Mouse (Mus musculus): ENCODE measurements around the gene Ldlrad3. TPM values are rescaled to one million over a fixed set of nuclear protein-coding genes. Genes with fewer than 3 reads are reported as not detected.

The Ldlrad3 gene
- polyA plus RNA-seq, 1 experiment from 2014 or later, result 4.6 TPM

GRCm38 (mm10) chr2:102030652-102031051 is 155.5 kb downstream of the Ldlrad3 start:
- H3K4me1 ChIP-seq (ENCODE audit: insufficient read depth), result no peaks in the 10 kb centered on the region
- ATAC-seq, result no peak
- peak; percentile 60 for DNase-seq

GRCm38 (mm10) chr2:102030152-102030551 is 156.0 kb downstream of the Ldlrad3 start:
- 80% methylated on average over 6 of the region's 6 CpGs for WGBS (ENCODE audit: insufficient replicate concordance)
- TF ChIP-seq CTCF (IDR thresholded peaks at IDR 0.05; ENCODE audit: low read depth) (no peak), EP300 (IDR thresholded peaks at IDR 0.05; ENCODE audit: low read depth) (no peak)

More at GRCm38 (mm10) chr2:102030652-102031051, 155.5 kb downstream of the Ldlrad3 start:
- H3K9ac ChIP-seq (replicated peaks), result no peak overlapping the region
- WGBS (ENCODE audit: insufficient replicate concordance), result 23% methylated on average over 5 of the region's 5 CpGs
- TF ChIP-seq CTCF (IDR thresholded peaks at IDR 0.05; ENCODE audit: low read depth), result peak; percentile 80
- TF ChIP-seq EP300 (IDR thresholded peaks at IDR 0.05; ENCODE audit: low read depth), result no peak
- no peak overlapping the region for H3K27ac ChIP-seq (ENCODE audit: low read depth)
- H3K4me2 ChIP-seq (ENCODE audit: low read depth, low read length), result no peak overlapping the region
- H3K4me3 ChIP-seq (ENCODE audit: low read depth, low read length), result no peak overlapping the region
- no peaks in the 10 kb centered on the region for H3K36me3 ChIP-seq (replicated peaks; ENCODE audit: insufficient read depth, low read length)
- H3K27me3 ChIP-seq (ENCODE audit: insufficient read depth, low read length), result no peaks in the 10 kb centered on the region
- H3K9me3 ChIP-seq (ENCODE audit: low read length), result no peaks in the 10 kb centered on the region

GRCm38 (mm10) chr2:102029682-102030081 is 156.5 kb downstream of the Ldlrad3 start:
- no peaks in the 10 kb centered on the region for H3K36me3 ChIP-seq (replicated peaks; ENCODE audit: insufficient read depth, low read length)
- no peak for TF ChIP-seq CTCF (IDR thresholded peaks at IDR 0.05; ENCODE audit: low read depth)
- no peak for ATAC-seq

More at GRCm38 (mm10) chr2:102030152-102030551, 156.0 kb downstream of the Ldlrad3 start:
- Histone ChIP-seq H3K9ac (replicated peaks) (no peak overlapping the region), H3K4me3 (ENCODE audit: low read depth, low read length) (no peak overlapping the region), H3K27me3 (ENCODE audit: insufficient read depth, low read length) (no peaks in the 10 kb centered on the region), H3K27ac (ENCODE audit: low read depth) (no peak overlapping the region), H3K9me3 (ENCODE audit: low read length) (no peaks in the 10 kb centered on the region), H3K36me3 (replicated peaks; ENCODE audit: insufficient read depth, low read length) (no peaks in the 10 kb centered on the region), H3K4me2 (ENCODE audit: low read depth, low read length) (no peak overlapping the region), H3K4me1 (ENCODE audit: insufficient read depth) (no peaks in the 10 kb centered on the region)
- ATAC-seq, result no peak
- DNase-seq, result no peak

GRCm38 (mm10) chr2:102027265-102027664 is 158.9 kb downstream of the Ldlrad3 start:
- WGBS (ENCODE audit: insufficient replicate concordance), result 83% methylated on average over 7 of the region's 7 CpGs
- Histone ChIP-seq H3K9ac (replicated peaks) (no peak overlapping the region), H3K4me1 (ENCODE audit: insufficient read depth) (no peaks in the 10 kb centered on the region), H3K36me3 (replicated peaks; ENCODE audit: insufficient read depth, low read length) (no peaks in the 10 kb centered on the region), H3K9me3 (ENCODE audit: low read length) (no peaks in the 10 kb centered on the region), H3K4me3 (ENCODE audit: low read depth, low read length) (no peak overlapping the region), H3K4me2 (ENCODE audit: low read depth, low read length) (no peak overlapping the region), H3K27ac (ENCODE audit: low read depth) (no peak overlapping the region), H3K27me3 (ENCODE audit: insufficient read depth, low read length) (no peaks in the 10 kb centered on the region)
- no peak for TF ChIP-seq CTCF (IDR thresholded peaks at IDR 0.05; ENCODE audit: low read depth)
- no peak for TF ChIP-seq EP300 (IDR thresholded peaks at IDR 0.05; ENCODE audit: low read depth)
- DNase-seq (no peak), ATAC-seq (no peak)

More at GRCm38 (mm10) chr2:102029682-102030081, 156.5 kb downstream of the Ldlrad3 start:
- Histone ChIP-seq H3K4me1 (ENCODE audit: insufficient read depth) (no peaks in the 10 kb centered on the region), H3K9ac (replicated peaks) (no peak overlapping the region), H3K4me2 (ENCODE audit: low read depth, low read length) (no peak overlapping the region), H3K27ac (ENCODE audit: low read depth) (no peak overlapping the region), H3K4me3 (ENCODE audit: low read depth, low read length) (no peak overlapping the region), H3K9me3 (ENCODE audit: low read length) (no peaks in the 10 kb centered on the region), H3K27me3 (ENCODE audit: insufficient read depth, low read length) (no peaks in the 10 kb centered on the region)
- 73% methylated on average over 5 of the region's 5 CpGs for WGBS (ENCODE audit: insufficient replicate concordance)
- no peak for DNase-seq

DNA sequence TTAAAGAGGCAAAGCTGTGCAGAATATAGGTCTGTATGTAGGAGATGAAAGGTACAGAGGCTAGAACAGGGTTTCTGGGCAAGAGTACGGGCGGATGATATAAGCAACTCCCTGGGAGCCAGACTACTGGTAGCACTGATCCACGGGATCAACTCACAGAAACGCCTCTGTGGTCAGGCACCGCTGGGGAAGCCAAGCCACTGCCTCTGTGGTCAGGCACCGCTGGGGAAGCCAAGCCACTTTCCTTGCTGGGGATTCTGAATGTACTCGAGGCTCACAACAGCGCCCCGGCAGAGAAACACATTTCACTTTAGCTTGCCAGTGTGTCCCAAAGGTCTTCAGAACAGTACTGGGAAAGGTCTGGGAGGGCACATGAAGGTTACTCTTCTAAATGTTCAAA is 160.0 kb downstream of the Ldlrad3 start:
- Histone ChIP-seq H3K36me3 (replicated peaks; ENCODE audit: insufficient read depth, low read length) (no peaks in the 10 kb centered on the region), H3K4me2 (ENCODE audit: low read depth, low read length) (no peak overlapping the region), H3K4me3 (ENCODE audit: low read depth, low read length) (no peak overlapping the region), H3K27ac (ENCODE audit: low read depth) (no peak overlapping the region), H3K27me3 (ENCODE audit: insufficient read depth, low read length) (no peaks in the 10 kb centered on the region), H3K9ac (replicated peaks) (no peak overlapping the region), H3K4me1 (ENCODE audit: insufficient read depth) (no peaks in the 10 kb centered on the region), H3K9me3 (ENCODE audit: low read length) (no peaks in the 10 kb centered on the region)
- ATAC-seq (no peak), DNase-seq (no peak)
- TF ChIP-seq EP300 (IDR thresholded peaks at IDR 0.05; ENCODE audit: low read depth) (no peak), CTCF (IDR thresholded peaks at IDR 0.05; ENCODE audit: low read depth) (no peak)
- WGBS (ENCODE audit: insufficient replicate concordance), result 61% methylated on average over 9 of the region's 9 CpGs

DNA sequence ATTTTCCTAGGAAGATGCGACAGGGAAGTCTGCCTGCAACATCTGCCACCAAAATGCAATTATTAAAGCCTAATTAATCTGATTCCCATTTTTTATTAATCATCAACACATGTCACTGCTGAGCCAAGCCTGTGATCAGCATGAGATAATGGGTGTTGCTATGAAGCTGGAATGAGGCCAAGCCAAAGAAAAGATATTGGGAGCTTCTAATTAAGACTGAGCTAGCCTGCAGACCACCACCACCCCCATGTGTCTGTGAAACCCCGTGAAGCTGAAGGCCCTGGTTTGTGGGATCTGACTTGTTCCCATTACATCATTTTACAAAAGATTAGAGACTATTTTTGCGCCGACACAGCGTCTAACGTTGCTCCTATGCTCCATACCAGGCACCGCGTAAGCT is 161.7 kb downstream of the Ldlrad3 start:
- no peaks in the 10 kb centered on the region for H3K36me3 ChIP-seq (replicated peaks; ENCODE audit: insufficient read depth, low read length)
- no peaks in the 10 kb centered on the region for H3K4me1 ChIP-seq (ENCODE audit: insufficient read depth)
- no peak for TF ChIP-seq CTCF (IDR thresholded peaks at IDR 0.05; ENCODE audit: low read depth)
- TF ChIP-seq EP300 (IDR thresholded peaks at IDR 0.05; ENCODE audit: low read depth), result no peak
- no peak overlapping the region for H3K4me2 ChIP-seq (ENCODE audit: low read depth, low read length)
- WGBS (ENCODE audit: insufficient replicate concordance), result 87% methylated on average over 8 of the region's 8 CpGs
- no peak overlapping the region for H3K9ac ChIP-seq (replicated peaks)
- no peak overlapping the region for H3K27ac ChIP-seq (ENCODE audit: low read depth)
- ATAC-seq (no peak), DNase-seq (no peak)
- no peaks in the 10 kb centered on the region for H3K27me3 ChIP-seq (ENCODE audit: insufficient read depth, low read length)
- H3K9me3 ChIP-seq (ENCODE audit: low read length), result no peaks in the 10 kb centered on the region
- H3K4me3 ChIP-seq (ENCODE audit: low read depth, low read length), result no peak overlapping the region

All from liver, postnatal 0 days (tissue).